Mouse (Mus musculus): Measurements from ENCODE around the gene Gm9964.

DNA sequence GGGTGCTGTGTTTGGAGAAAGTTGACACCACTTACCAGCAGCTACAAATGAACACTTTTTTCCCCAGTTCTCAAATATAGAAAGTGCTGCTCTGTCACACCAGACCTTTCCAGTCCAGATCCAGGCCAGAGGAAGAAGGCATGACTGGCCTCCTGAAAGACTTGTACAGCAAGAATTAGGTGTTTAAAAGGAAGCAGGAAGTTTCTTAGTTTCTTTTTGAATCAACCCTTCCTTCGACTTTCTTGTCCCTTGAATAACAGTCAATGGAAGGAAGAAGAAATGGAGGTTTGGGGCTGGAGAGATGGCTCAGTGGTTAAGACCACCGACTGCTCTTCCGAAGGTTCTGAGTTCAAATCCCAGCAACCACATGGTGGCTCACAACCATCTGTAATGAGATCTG lies 3.7 kb downstream of the Gm9964 start:
- TF ChIP-seq POLR2A (IDR thresholded peaks at IDR 0.05; ENCODE audit: borderline replicate concordance, extremely low read depth, insufficient read depth, insufficient read length, poor library complexity, severe bottlenecking) (no peak), CTCF (IDR thresholded peaks at IDR 0.05; ENCODE audit: borderline replicate concordance, extremely low read depth, insufficient read depth, insufficient read length) (no peak)

Data from brain, embryonic 14.5 days (tissue).